Mouse (Mus musculus): ENCODE measurements around the gene Mtss1l.

DNA sequence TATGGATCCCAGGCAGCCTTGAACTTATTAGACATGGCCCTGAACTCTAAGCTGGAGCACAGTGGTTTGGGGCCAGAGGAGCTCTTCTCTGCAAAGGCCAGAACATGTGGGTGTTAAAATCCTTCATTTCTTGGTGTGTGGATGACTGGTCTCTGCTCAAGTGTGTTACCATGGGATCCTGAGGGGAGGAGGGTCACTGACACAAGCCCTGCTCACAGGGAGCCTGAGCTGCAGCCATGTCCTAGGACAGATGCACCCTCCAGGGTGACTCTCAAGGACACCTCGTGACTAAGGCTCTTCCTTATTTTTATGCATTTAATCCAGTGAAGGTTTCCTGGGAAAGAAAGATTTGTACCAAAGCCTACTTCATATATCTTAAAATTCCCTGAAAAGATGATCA is 23.2 kb upstream of the Mtss1l start:
- TF ChIP-seq CTCF (IDR thresholded peaks at IDR 0.05; ENCODE audit: low read depth) (no peak), EP300 (optimal IDR thresholded peaks at IDR 0.05) (no peak)

Data from stomach, postnatal 0 days (tissue).